Mouse (Mus musculus) CD4-positive, CD25-positive, alpha-beta regulatory T cell, adult 2 months (primary cell): ENCODE data around the gene Zeb2.

ENCODE experiments used
- DNase-seq: peaks from one replicate; pipeline ENCODE4 v3.0.0-alpha.2; 2012; ENCODE audit warnings: low read depth, low spot score

Gene Zeb2

GRCm38 (mm10) chr2:44998710-44999109 is 118.5 kb downstream of the Zeb2 start:
- no peak for DNase-seq

- peak; percentile 62 for DNase-seq
Measured at GRCm38 (mm10) chr2:44981646-44982045, 135.5 kb downstream of the Zeb2 start.

GRCm38 (mm10) chr2:44979042-44979721 is 138.0 kb downstream of the Zeb2 start:
- DNase-seq = peak; percentile 23

- no peak for DNase-seq
Measured at GRCm38 (mm10) chr2:44978038-44978437, 139.2 kb downstream of the Zeb2 start.

GRCm38 (mm10) chr2:44977556-44977955 is 139.6 kb downstream of the Zeb2 start:
- DNase-seq = no peak

GRCm38 (mm10) chr2:44977051-44977450 is 140.1 kb downstream of the Zeb2 start:
- no peak for DNase-seq

- DNase-seq = no peak
Measured at GRCm38 (mm10) chr2:44976484-44976883, 140.7 kb downstream of the Zeb2 start.

GRCm38 (mm10) chr2:44973828-44974227 is 143.4 kb downstream of the Zeb2 start:
- DNase-seq = no peak

GRCm38 (mm10) chr2:44970087-44970646 is 147.0 kb downstream of the Zeb2 start:
- DNase-seq = no peak

- no peak for DNase-seq
Measured at GRCm38 (mm10) chr2:44969640-44970039, 147.6 kb downstream of the Zeb2 start.

GRCm38 (mm10) chr2:44969226-44969625 is 148.0 kb downstream of the Zeb2 start:
- DNase-seq = no peak

- DNase-seq = no peak
Measured at GRCm38 (mm10) chr2:44965834-44966555, 151.2 kb downstream of the Zeb2 start.

GRCm38 (mm10) chr2:44962620-44963019 is 154.6 kb downstream of the Zeb2 start:
- DNase-seq = no peak

GRCm38 (mm10) chr2:44961192-44961591 is 156.0 kb downstream of the Zeb2 start:
- no peak for DNase-seq

- DNase-seq = peak; percentile 60
Measured at GRCm38 (mm10) chr2:44960561-44960960, 156.6 kb downstream of the Zeb2 start.

GRCm38 (mm10) chr2:44957329-44957797 is 159.8 kb downstream of the Zeb2 start:
- DNase-seq = no peak

- DNase-seq = no peak
Measured at GRCm38 (mm10) chr2:44956232-44956631, 161.0 kb downstream of the Zeb2 start.

GRCm38 (mm10) chr2:44955506-44955905 is 161.7 kb downstream of the Zeb2 start:
- DNase-seq = no peak

- no peak for DNase-seq
Measured at GRCm38 (mm10) chr2:44954180-44954579, 163.0 kb downstream of the Zeb2 start.

GRCm38 (mm10) chr2:44952830-44953422 is 164.3 kb downstream of the Zeb2 start:
- DNase-seq = peak; percentile 30

- DNase-seq = no peak
Measured at GRCm38 (mm10) chr2:44951651-44952213, 165.5 kb downstream of the Zeb2 start.

- no peak for DNase-seq
Measured at GRCm38 (mm10) chr2:44944689-44945088, 172.5 kb downstream of the Zeb2 start.
